Mouse (Mus musculus): ENCODE measurements around the gene Gm9573.

DNA sequence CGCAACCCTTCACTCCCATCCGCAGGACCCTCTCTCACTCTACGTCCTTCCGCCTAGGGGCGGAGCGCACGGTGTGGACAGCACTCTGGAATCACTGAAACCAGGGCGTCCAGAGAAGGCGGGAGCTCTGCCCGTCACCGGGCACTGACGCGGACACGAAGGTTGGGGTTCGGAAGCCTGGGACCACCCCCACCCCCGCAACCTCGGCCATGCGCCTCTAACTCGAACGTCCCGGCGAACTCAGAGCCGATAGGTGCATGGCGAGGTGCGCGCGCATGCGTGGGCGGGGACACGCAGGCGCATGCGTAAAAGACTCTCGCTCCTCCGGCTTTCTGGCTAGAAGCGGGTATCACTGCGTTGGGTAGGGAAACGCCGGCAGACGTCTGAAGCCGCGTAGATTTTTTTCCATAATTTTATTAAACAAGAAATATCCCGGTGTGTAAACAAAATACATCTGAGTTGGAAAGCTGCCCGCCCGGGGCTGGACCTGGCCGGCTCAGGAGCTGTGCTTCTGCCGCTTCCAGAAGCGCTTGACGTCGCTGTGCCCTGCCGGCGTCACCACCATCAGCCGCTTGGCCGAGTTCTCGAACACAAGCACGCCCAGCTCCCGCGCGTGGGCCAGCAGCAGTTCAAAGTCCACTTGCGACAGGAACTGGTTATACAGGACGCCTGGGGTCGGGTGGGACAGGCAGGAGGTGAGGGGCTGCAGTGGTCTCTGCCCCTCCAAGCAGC, 41.1 kb upstream of the Gm9573 start, which contains the start of gene Vars2:
- TF ChIP-seq CTCF (IDR thresholded peaks at IDR 0.05; ENCODE audit: extremely low read depth, insufficient read depth, low read length) (no peak), POLR2A (IDR thresholded peaks at IDR 0.05; ENCODE audit: extremely low read depth, insufficient read depth, low read length) (peak; percentile 89)

Measured in cortical plate, adult 2 months (tissue).